Mouse (Mus musculus): ENCODE data around the gene 1700001O22Rik. TPM values are rescaled to one million over a fixed set of nuclear protein-coding genes. Genes with fewer than 3 reads are reported as not detected.
A peak's percentile ranks its signal among the peaks of the same experiment; 100 is the strongest.

1700001O22Rik gene
- polyA plus RNA-seq, 1 experiment from 2014 or later, result 2.5 TPM

- WGBS, result 61% methylated on average over 3 of the region's 3 CpGs
- Histone ChIP-seq H3K36me3 (ENCODE audit: control insufficient read depth, insufficient read depth, low read length) (no peaks in the 10 kb centered on the region), H3K4me2 (no peak overlapping the region), H3K27me3 (ENCODE audit: control insufficient read depth, insufficient read depth, low read length) (no peaks in the 10 kb centered on the region), H3K4me3 (ENCODE audit: low read depth, low read length) (no peak overlapping the region), H3K27ac (ENCODE audit: low read depth, low read length) (no peak overlapping the region), H3K9me3 (ENCODE audit: control insufficient read depth, low read length) (no peaks in the 10 kb centered on the region), H3K4me1 (ENCODE audit: control insufficient read depth, insufficient read depth, low read length) (peaks cover 33% of the 10 kb centered on the region), H3K9ac (ENCODE audit: low read length) (no peak overlapping the region)
- no peak for DNase-seq (ENCODE audit: low spot score, missing footprints)
- ATAC-seq (ENCODE audit: low FRiP score), result no peak
Observed at GRCm38 (mm10) chr2:30775955-30776354, 27.5 kb downstream of the 1700001O22Rik start.

- Histone ChIP-seq H3K4me2 (no peak overlapping the region), H3K9me3 (ENCODE audit: control insufficient read depth, low read length) (no peaks in the 10 kb centered on the region), H3K4me3 (ENCODE audit: low read depth, low read length) (no peak overlapping the region), H3K9ac (ENCODE audit: low read length) (no peak overlapping the region), H3K36me3 (ENCODE audit: control insufficient read depth, insufficient read depth, low read length) (no peaks in the 10 kb centered on the region), H3K4me1 (ENCODE audit: control insufficient read depth, insufficient read depth, low read length) (peaks cover 26% of the 10 kb centered on the region), H3K27ac (ENCODE audit: low read depth, low read length) (peak overlapping the region; percentile 40; the same call in 1 of the 2 replicates), H3K27me3 (ENCODE audit: control insufficient read depth, insufficient read depth, low read length) (no peaks in the 10 kb centered on the region)
- ATAC-seq (ENCODE audit: low FRiP score) (no peak), DNase-seq (ENCODE audit: low spot score, missing footprints) (peak; percentile 77)
- WGBS, result 84% methylated on average over 8 of the region's 8 CpGs
Observed at GRCm38 (mm10) chr2:30773313-30774005, 30.0 kb downstream of the 1700001O22Rik start.

- no peak overlapping the region for H3K4me2 ChIP-seq
- no peak overlapping the region for H3K4me3 ChIP-seq (ENCODE audit: low read depth, low read length)
- H3K9ac ChIP-seq (ENCODE audit: low read length), result no peak overlapping the region
Observed at GRCm38 (mm10) chr2:30772581-30773312, 30.7 kb downstream of the 1700001O22Rik start.

GRCm38 (mm10) chr2:30771806-30772460 lies 31.5 kb downstream of the 1700001O22Rik start:
- peak overlapping the region; percentile 41 for H3K4me3 ChIP-seq (ENCODE audit: low read depth, low read length)
- DNase-seq (ENCODE audit: low spot score, missing footprints) (peak; percentile 93), ATAC-seq (ENCODE audit: low FRiP score) (peak; percentile 60)
- H3K4me1 ChIP-seq (ENCODE audit: control insufficient read depth, insufficient read depth, low read length), result peaks cover 25% of the 10 kb centered on the region
- no peaks in the 10 kb centered on the region for H3K27me3 ChIP-seq (ENCODE audit: control insufficient read depth, insufficient read depth, low read length)
- H3K36me3 ChIP-seq (ENCODE audit: control insufficient read depth, insufficient read depth, low read length), result no peaks in the 10 kb centered on the region
- no peaks in the 10 kb centered on the region for H3K9me3 ChIP-seq (ENCODE audit: control insufficient read depth, low read length)
- 7% methylated on average over 19 of the region's 19 CpGs for WGBS
- H3K9ac ChIP-seq (ENCODE audit: low read length), result peak overlapping the region; percentile 77
- peak overlapping the region; percentile 81 for H3K4me2 ChIP-seq
- H3K27ac ChIP-seq (ENCODE audit: low read depth, low read length), result peak overlapping the region; percentile 79

More at GRCm38 (mm10) chr2:30772581-30773312, 30.7 kb downstream of the 1700001O22Rik start:
- ATAC-seq (ENCODE audit: low FRiP score) (no peak), DNase-seq (ENCODE audit: low spot score, missing footprints) (no peak)
- WGBS, result 36% methylated on average over 15 of the region's 15 CpGs
- peaks cover 24% of the 10 kb centered on the region for H3K4me1 ChIP-seq (ENCODE audit: control insufficient read depth, insufficient read depth, low read length)
- no peaks in the 10 kb centered on the region for H3K36me3 ChIP-seq (ENCODE audit: control insufficient read depth, insufficient read depth, low read length)
- peak overlapping the region; percentile 79 for H3K27ac ChIP-seq (ENCODE audit: low read depth, low read length)
- H3K27me3 ChIP-seq (ENCODE audit: control insufficient read depth, insufficient read depth, low read length), result no peaks in the 10 kb centered on the region
- H3K9me3 ChIP-seq (ENCODE audit: control insufficient read depth, low read length), result no peaks in the 10 kb centered on the region

GRCm38 (mm10) chr2:30771368-30771805 lies 32.1 kb downstream of the 1700001O22Rik start:
- no peaks in the 10 kb centered on the region for H3K9me3 ChIP-seq (ENCODE audit: control insufficient read depth, low read length)
- H3K27ac ChIP-seq (ENCODE audit: low read depth, low read length), result peak overlapping the region; percentile 79
- peak overlapping the region; percentile 81 for H3K4me2 ChIP-seq
- DNase-seq (ENCODE audit: low spot score, missing footprints), result peak; percentile 93
- peak overlapping the region; percentile 77 for H3K9ac ChIP-seq (ENCODE audit: low read length)
- no peaks in the 10 kb centered on the region for H3K27me3 ChIP-seq (ENCODE audit: control insufficient read depth, insufficient read depth, low read length)
- H3K4me1 ChIP-seq (ENCODE audit: control insufficient read depth, insufficient read depth, low read length), result peaks cover 25% of the 10 kb centered on the region
- under 1% methylated on average over 47 of the region's 51 CpGs for WGBS
- H3K36me3 ChIP-seq (ENCODE audit: control insufficient read depth, insufficient read depth, low read length), result no peaks in the 10 kb centered on the region
- peak; percentile 79 for ATAC-seq (ENCODE audit: low FRiP score)
- H3K4me3 ChIP-seq (ENCODE audit: low read depth, low read length), result peak overlapping the region; percentile 41

- H3K27ac ChIP-seq (ENCODE audit: low read depth, low read length), result no peak overlapping the region
- H3K9ac ChIP-seq (ENCODE audit: low read length), result no peak overlapping the region
- no peaks in the 10 kb centered on the region for H3K9me3 ChIP-seq (ENCODE audit: control insufficient read depth, low read length)
- DNase-seq (ENCODE audit: low spot score, missing footprints) (no peak), ATAC-seq (ENCODE audit: low FRiP score) (no peak)
- no peaks in the 10 kb centered on the region for H3K27me3 ChIP-seq (ENCODE audit: control insufficient read depth, insufficient read depth, low read length)
- peaks cover 25% of the 10 kb centered on the region for H3K4me1 ChIP-seq (ENCODE audit: control insufficient read depth, insufficient read depth, low read length)
- H3K4me3 ChIP-seq (ENCODE audit: low read depth, low read length), result no peak overlapping the region
- H3K4me2 ChIP-seq, result no peak overlapping the region
- no peaks in the 10 kb centered on the region for H3K36me3 ChIP-seq (ENCODE audit: control insufficient read depth, insufficient read depth, low read length)
- 58% methylated on average over 6 of the region's 6 CpGs for WGBS
Observed at GRCm38 (mm10) chr2:30769187-30769586, 34.3 kb downstream of the 1700001O22Rik start.

- no peaks in the 10 kb centered on the region for H3K36me3 ChIP-seq (ENCODE audit: control insufficient read depth, insufficient read depth, low read length)
- no peak overlapping the region for H3K4me3 ChIP-seq (ENCODE audit: low read depth, low read length)
- H3K9ac ChIP-seq (ENCODE audit: low read length), result no peak overlapping the region
- H3K4me2 ChIP-seq, result no peak overlapping the region
- no peaks in the 10 kb centered on the region for H3K9me3 ChIP-seq (ENCODE audit: control insufficient read depth, low read length)
- no peak for DNase-seq (ENCODE audit: low spot score, missing footprints)
- 88% methylated on average over 5 of the region's 5 CpGs for WGBS
- no peak for ATAC-seq (ENCODE audit: low FRiP score)
- no peaks in the 10 kb centered on the region for H3K27me3 ChIP-seq (ENCODE audit: control insufficient read depth, insufficient read depth, low read length)
- H3K4me1 ChIP-seq (ENCODE audit: control insufficient read depth, insufficient read depth, low read length), result peaks cover 25% of the 10 kb centered on the region
- no peak overlapping the region for H3K27ac ChIP-seq (ENCODE audit: low read depth, low read length)
Observed at GRCm38 (mm10) chr2:30768529-30768928, 34.9 kb downstream of the 1700001O22Rik start.

GRCm38 (mm10) chr2:30767626-30768240 lies 35.7 kb downstream of the 1700001O22Rik start:
- 80% methylated on average over 7 of the region's 7 CpGs for WGBS
- H3K4me3 ChIP-seq (ENCODE audit: low read depth, low read length), result no peak overlapping the region
- DNase-seq (ENCODE audit: low spot score, missing footprints), result no peak
- ATAC-seq (ENCODE audit: low FRiP score), result no peak
- H3K4me1 ChIP-seq (ENCODE audit: control insufficient read depth, insufficient read depth, low read length), result peaks cover 21% of the 10 kb centered on the region
- no peak overlapping the region for H3K9ac ChIP-seq (ENCODE audit: low read length)
- H3K4me2 ChIP-seq, result no peak overlapping the region
- H3K36me3 ChIP-seq (ENCODE audit: control insufficient read depth, insufficient read depth, low read length), result no peaks in the 10 kb centered on the region
- no peaks in the 10 kb centered on the region for H3K9me3 ChIP-seq (ENCODE audit: control insufficient read depth, low read length)
- no peaks in the 10 kb centered on the region for H3K27me3 ChIP-seq (ENCODE audit: control insufficient read depth, insufficient read depth, low read length)
- no peak overlapping the region for H3K27ac ChIP-seq (ENCODE audit: low read depth, low read length)
